Mouse (Mus musculus) heart, adult 2 months (tissue): ENCODE data around the gene Ifih1. TPM values are rescaled to one million over a fixed set of nuclear protein-coding genes. Genes with fewer than 3 reads are reported as not detected.
A peak's percentile ranks its signal among the peaks of the same experiment; 100 is the strongest.

Experiments
- DNase-seq, 2 experiments: peaks; one replicate each; pipeline ENCODE4 v3.0.0; 2021
- H3K27ac ChIP-seq: fragments of 200-600 bp; 2 replicates; pipeline ENCODE4 v1.8.1; 2022
- H3K27me3 ChIP-seq: fragments of 200-500 bp; 2 replicates; pipeline ENCODE4 v1.6.1; 2012; ENCODE audit warnings: mild to moderate bottlenecking, low read length, inconsistent platforms, mixed read lengths; ENCODE audit not compliant: control insufficient read depth, insufficient read depth
- H3K36me3 ChIP-seq: fragments of 200-500 bp; 2 replicates; pipeline ENCODE4 v1.6.1; 2012; ENCODE audit warnings: low read length, inconsistent platforms; ENCODE audit not compliant: control insufficient read depth, insufficient read depth
- H3K4me1 ChIP-seq: fragments of 200-500 bp; 2 replicates; pipeline ENCODE4 v1.6.1; 2011; ENCODE audit warnings: low read length; ENCODE audit not compliant: control insufficient read depth, insufficient read depth
- H3K4me3 ChIP-seq: fragments of 200-600 bp; 2 replicates; pipeline ENCODE4 v1.8.1; 2022
- H3K79me2 ChIP-seq: fragments of 200-500 bp; replicated peaks from 2 replicates; pipeline ENCODE4 v1.6.1; 2012; ENCODE audit warnings: mild to moderate bottlenecking, inconsistent platforms, low read length, moderate library complexity, mixed read lengths; ENCODE audit not compliant: control insufficient read depth, insufficient read depth
- H3K9ac ChIP-seq: fragments of 200-500 bp; 2 replicates; pipeline ENCODE4 v1.6.1; 2012; ENCODE audit warnings: low read depth, mild to moderate bottlenecking, control low read depth, inconsistent platforms, low read length, mixed read lengths
- CTCF ChIP-seq: fragments of 200-600 bp; IDR thresholded peaks from 2 replicates; pipeline ENCODE4 v1.8.1; 2022; ENCODE audit warnings: antibody characterized with exemption, mild to moderate bottlenecking, moderate library complexity
- EP300 ChIP-seq: fragments of 200-500 bp; IDR thresholded peaks from 2 replicates; pipeline ENCODE4 v1.6.1; 2011; ENCODE audit warnings: low read depth, low read length, control low read depth; ENCODE audit not compliant: insufficient read depth
- POLR2A ChIP-seq: fragments of 200-500 bp; IDR thresholded peaks from 2 replicates; pipeline ENCODE4 v1.6.1; 2011; ENCODE audit warnings: mild to moderate bottlenecking, low read depth, low read length, control low read depth; ENCODE audit not compliant: insufficient read depth
- WGBS: fragments of 180-500 bp; shearing (Covaris S2); methylation state at CpG from one replicate; pipeline ENCODE4 v1.1.7; 2018; 5-methylcytosine and 5-hydroxymethylcytosine counted together
- intact Hi-C: fragments of 180-260 bp; cut with DNase I; formaldehyde crosslinking; loops from one replicate; pipeline ENCODE4 v1.15.1; 2025
- long read RNA-seq: library from polyadenylated mRNA; stranded (forward); transcript quantifications from one replicate; pipeline ENCODE4 v2.0.0, GENCODE M21; 2021
- polyA plus RNA-seq: library from polyadenylated mRNA; depleted of rRNA; stranded (reverse); fragments of >200 nt; gene quantifications from 2 replicates; pipeline ENCODE4 v1.2.3, GENCODE M21; 2012; rRNA removed
- total RNA-seq, 2 experiments: library from RNA; stranded (reverse); gene quantifications; 2 replicates each; pipeline ENCODE4 v1.2.3; 2021

Ifih1 gene
- total RNA-seq (1 to 10 TPM; 5.8 to 8.0 TPM), polyA plus RNA-seq (2.5 and 2.9 TPM in 2 replicates)
- long read RNA-seq, full-length matches to known transcripts, result 5 of 8 reads
- long read RNA-seq, partial matches to known transcripts, result 1 of 8 reads
- long read RNA-seq, other reads (novel, unspliced or antisense), result 2 of 8 reads

DNA sequence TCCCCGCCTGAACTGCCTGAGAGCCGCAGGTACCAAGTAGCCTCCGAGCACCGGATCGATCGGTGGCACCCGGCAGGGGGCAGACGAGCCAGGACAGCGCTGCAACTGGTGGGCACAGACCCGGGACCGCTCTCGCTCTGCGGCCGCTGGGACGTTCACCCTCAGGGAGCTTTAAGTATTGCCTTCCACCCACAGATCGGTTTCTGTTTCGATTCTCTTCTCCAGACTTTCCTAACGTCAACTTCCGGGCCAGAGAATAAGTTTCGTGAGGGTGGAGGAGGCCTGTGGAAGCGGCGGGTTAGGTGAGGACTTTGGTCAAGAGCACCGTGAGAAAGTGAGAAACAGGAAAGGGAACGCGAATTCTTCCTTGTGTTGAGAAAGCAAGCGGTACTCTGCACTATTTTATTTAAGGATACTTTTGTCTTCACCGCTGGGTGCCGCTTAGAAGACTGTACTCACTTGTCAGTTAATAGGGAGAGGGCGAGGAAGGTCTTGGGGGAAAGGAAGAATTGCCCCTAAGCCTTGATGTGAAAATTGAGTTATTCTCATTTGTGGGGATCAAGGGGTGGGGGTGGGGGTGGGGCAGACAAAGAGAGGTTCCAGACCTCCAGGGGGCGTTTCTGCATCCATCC is at the start of gene Ifih1:
Ifih1 (minus strand) TSS at position 242 of the 632 bp plus-strand sequence.
- H3K4me3 ChIP-seq, result peak within 1 kb of the TSS; percentile 74
- no peaks in the 10 kb centered on the region for H3K27me3 ChIP-seq
- H3K79me2 ChIP-seq, result peaks cover 1% of the 10 kb centered on the region; the same call in 1 of the 2 replicates
- intact Hi-C loops, result no loop called here
- peaks cover 7% of the 10 kb centered on the region for H3K36me3 ChIP-seq
- under 1% methylated on average over 30 of the region's 30 CpGs for WGBS
- H3K27ac ChIP-seq, result peak within 1 kb of the TSS; percentile 92
- peaks cover 5% of the 10 kb centered on the region for H3K4me1 ChIP-seq
- TF ChIP-seq EP300, result 0 out of 2 replicates have a peak, but pooled peaks have one; percentile 14
- TF ChIP-seq CTCF, result peak; percentile 69
- peak; percentile 78 for TF ChIP-seq POLR2A
- peak; percentile 76 to 81 for DNase-seq
- H3K9ac ChIP-seq, result peak within 1 kb of the TSS; percentile 82

DNA sequence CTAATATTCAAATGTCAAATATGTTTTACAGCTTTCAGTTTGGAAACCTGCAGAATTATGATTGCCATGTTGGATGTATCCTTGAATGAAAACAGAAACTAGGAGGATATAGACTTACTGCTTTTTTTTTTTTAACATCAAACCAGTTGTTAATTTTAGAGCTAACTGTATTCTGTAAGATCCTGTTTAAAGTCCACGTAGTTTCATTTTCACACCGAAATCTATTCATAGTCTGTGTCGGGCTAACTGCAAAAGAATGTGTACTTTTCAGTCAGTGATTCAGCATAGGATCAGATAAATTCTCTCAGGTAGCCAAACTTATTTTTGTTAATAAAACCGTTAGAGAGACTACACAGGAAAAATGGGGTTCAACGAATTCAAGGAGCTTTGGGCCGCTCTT is 39.9 kb upstream of the Ifih1 start:
- Histone ChIP-seq H3K9ac (no peak overlapping the region), H3K4me1 (no peaks in the 10 kb centered on the region; the same call in 1 of the 2 replicates), H3K27me3 (no peaks in the 10 kb centered on the region), H3K27ac (no peak overlapping the region), H3K79me2 (no peaks in the 10 kb centered on the region), H3K36me3 (no peaks in the 10 kb centered on the region), H3K4me3 (no peak overlapping the region)
- intact Hi-C loops, result no loop called here
- no peak for DNase-seq
- WGBS, result 74% methylated on average over 6 of the region's 6 CpGs
- TF ChIP-seq CTCF (no peak), POLR2A (no peak), EP300 (no peak)

DNA sequence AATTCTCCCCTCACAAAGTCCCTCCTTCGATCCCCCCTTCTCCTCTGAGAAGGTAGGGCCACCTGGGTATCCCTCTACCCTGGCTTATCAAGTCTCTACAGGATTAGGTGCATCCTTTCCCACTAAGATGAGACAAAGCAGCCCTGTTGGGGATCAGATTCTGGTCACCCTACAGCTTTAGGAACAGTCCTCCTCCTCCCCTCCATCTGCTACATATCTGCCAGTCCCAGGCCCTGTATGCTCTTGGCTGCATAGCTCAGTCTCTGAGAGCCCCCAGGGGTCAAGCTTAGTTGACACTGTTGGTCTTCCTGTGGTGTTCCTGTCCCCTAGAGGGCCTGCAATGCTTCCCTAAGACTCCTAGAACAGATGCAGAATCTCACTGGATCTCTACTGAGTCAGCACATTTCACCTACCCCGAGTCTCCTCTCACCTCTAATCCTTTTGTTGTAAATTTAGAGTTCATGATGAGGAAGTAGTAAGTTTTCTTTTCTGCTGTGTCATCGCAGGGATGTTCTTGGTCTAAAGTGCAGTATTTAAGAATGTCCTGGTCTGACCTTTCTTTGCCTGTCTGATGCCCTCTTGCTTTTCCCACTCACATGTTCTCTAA is 39.0 kb upstream of the Ifih1 start:
- TF ChIP-seq EP300, result no peak
- intact Hi-C loops, result no loop called here
- Histone ChIP-seq H3K27me3 (no peaks in the 10 kb centered on the region), H3K4me1 (no peaks in the 10 kb centered on the region; the same call in 1 of the 2 replicates), H3K36me3 (no peaks in the 10 kb centered on the region), H3K27ac (no peak overlapping the region), H3K4me3 (no peak overlapping the region), H3K79me2 (no peaks in the 10 kb centered on the region), H3K9ac (no peak overlapping the region)
- DNase-seq, result no peak
- WGBS, result 51% methylated on average over 3 of the region's 3 CpGs

DNA sequence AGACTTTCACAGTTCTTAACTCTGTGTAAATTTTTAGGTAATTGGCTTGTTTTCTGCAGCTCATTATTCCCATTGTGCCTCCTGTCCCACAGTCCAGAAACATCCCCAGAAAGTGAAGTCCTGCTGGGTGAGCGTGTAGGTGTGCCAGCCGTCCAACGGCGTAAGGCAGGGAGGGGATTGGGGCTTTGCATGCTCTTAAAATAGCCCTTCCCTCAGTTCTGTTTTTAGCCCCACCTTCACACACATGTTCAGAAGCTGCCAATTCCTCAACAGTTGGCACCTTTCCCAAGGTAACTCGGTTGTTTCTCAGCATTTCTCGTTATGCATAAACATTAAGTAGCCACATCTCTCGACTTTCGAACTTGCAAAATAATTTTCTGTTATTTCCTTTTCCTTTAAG is 35.6 kb upstream of the Ifih1 start:
- 56% methylated on average over 8 of the region's 8 CpGs for WGBS
- H3K4me1 ChIP-seq, result no peaks in the 10 kb centered on the region; the same call in 1 of the 2 replicates
- no peaks in the 10 kb centered on the region for H3K27me3 ChIP-seq
- intact Hi-C loops, result no loop called here
- TF ChIP-seq EP300 (no peak), POLR2A (no peak), CTCF (no peak)
- H3K79me2 ChIP-seq, result no peaks in the 10 kb centered on the region
- H3K9ac ChIP-seq, result no peak overlapping the region
- H3K36me3 ChIP-seq, result no peaks in the 10 kb centered on the region
- no peak overlapping the region for H3K4me3 ChIP-seq
- peak overlapping the region; percentile 68 for H3K27ac ChIP-seq
- peak in 1 of 2 experiments; percentile 54 for DNase-seq

DNA sequence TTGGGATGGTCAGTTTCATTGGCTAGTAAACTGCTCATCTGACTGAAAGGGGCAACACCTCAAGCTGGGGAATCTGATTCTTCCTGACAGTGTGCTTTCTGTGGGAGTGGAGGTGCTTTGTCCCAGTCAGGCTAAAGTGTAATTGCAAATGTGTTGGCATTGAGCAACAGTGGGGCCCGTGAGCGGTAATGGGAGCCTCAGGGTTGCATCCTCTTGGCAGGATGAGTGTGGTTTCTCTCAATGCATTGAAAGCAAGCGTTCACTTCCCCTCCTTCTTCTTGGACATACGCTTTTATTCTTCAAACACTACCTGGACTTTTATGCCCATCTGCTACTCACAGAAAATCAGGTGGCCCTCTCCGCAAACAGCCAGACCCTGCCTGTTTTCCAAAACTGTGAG is 26.7 kb upstream of the Ifih1 start:
- H3K27me3 ChIP-seq, result no peaks in the 10 kb centered on the region

DNA sequence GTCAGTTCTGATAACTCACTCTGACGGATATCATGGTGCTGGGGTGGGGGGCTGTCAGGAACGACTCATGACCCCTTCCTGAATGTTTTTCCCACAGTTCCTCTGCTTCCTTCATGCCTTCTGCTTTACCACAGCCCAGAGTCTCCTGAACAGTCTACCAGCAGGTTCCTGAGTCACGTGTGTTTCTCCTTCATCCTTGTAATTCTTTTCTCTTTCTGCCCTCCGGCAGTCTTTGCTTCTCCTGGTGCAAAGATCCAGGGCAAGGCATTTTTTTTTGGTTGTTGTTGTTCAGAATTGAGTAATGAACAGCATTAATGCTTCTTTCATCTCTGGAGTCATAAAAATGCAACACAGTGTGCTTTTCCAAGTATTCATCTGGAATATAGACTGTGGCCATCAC is 24.7 kb upstream of the Ifih1 start:
- no peak for DNase-seq
- intact Hi-C loops, result no loop called here
- no peaks in the 10 kb centered on the region for H3K36me3 ChIP-seq
- no peaks in the 10 kb centered on the region for H3K79me2 ChIP-seq
- no peaks in the 10 kb centered on the region for H3K4me1 ChIP-seq
- H3K9ac ChIP-seq, result no peak overlapping the region
- WGBS, result 62% methylated on average over 4 of the region's 4 CpGs
- H3K27ac ChIP-seq, result no peak overlapping the region
- H3K4me3 ChIP-seq, result no peak overlapping the region
- no peak for TF ChIP-seq EP300
- no peak for TF ChIP-seq POLR2A
- TF ChIP-seq CTCF, result no peak
- H3K27me3 ChIP-seq, result no peaks in the 10 kb centered on the region

More for the DNA sequence above, 26.7 kb upstream of the Ifih1 start:
- TF ChIP-seq POLR2A (no peak), CTCF (no peak), EP300 (no peak)
- 85% methylated on average over 5 of the region's 5 CpGs for WGBS
- H3K27ac ChIP-seq, result no peak overlapping the region
- no peak overlapping the region for H3K4me3 ChIP-seq
- no peak overlapping the region for H3K9ac ChIP-seq
- intact Hi-C loops, result no loop called here
- no peaks in the 10 kb centered on the region for H3K79me2 ChIP-seq
- no peaks in the 10 kb centered on the region for H3K36me3 ChIP-seq
- H3K4me1 ChIP-seq, result no peaks in the 10 kb centered on the region
- DNase-seq, result no peak
